Mouse (Mus musculus): Measurements from ENCODE around the gene Fam228a. TPM values are rescaled to one million over a fixed set of nuclear protein-coding genes. Genes with fewer than 3 reads are reported as not detected.
"Not testable (repeated sequence)": the region's sequence is repeated elsewhere in the genome, so short reads cannot be mapped to it uniquely, and the experiment has no call there.

The Fam228a gene
- polyA plus RNA-seq, 1 experiment from 2014 or later: 0.73 TPM

DNA sequence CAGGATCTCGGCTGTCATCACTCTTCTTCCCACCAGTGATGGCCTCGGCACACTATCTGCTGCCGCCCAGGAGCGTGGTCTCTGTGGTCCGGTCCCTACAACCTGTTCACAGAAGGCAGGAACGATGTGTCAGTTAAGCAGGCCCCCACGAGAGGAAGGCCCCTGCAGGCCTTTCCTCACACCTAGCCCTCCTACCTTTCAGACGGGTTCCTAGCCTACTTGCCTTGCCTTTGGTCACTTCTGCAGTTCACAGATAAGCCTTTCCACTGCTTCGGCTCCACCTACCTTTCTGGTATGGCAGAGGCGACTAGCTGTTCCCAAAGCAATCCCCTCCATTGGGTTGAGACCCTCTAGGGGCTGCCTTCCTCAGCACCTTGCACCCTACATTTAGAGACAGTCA, 22.6 kb downstream of the Fam228a start:
- ATAC-seq (ENCODE audit: insufficient number of reproducible peaks, insufficient read depth, low FRiP score, low TSS enrichment, low read depth): no peak
- Histone ChIP-seq H3K4me2 (no peak overlapping the region), H3K9me3 (no peaks in the 10 kb centered on the region), H3K4me3 (replicated peaks) (no peak overlapping the region), H3K36me3 (peaks cover 26% of the 10 kb centered on the region), H3K4me1 (replicated peaks) (0 out of 2 replicates have a peak, but pooled peaks cover 4% of the 10 kb centered on the region), H3K9ac (replicated peaks) (no peak overlapping the region), H3K27me3 (no peaks in the 10 kb centered on the region), H3K27ac (no peak overlapping the region)
- 83% methylated on average over 10 of the region's 10 CpGs for WGBS

- 0 out of 2 replicates have a peak, but pooled peaks cover 4% of the 10 kb centered on the region for H3K4me1 ChIP-seq (replicated peaks)
- no peak overlapping the region for H3K9ac ChIP-seq (replicated peaks)
- no peak overlapping the region for H3K4me3 ChIP-seq (replicated peaks)
- H3K36me3 ChIP-seq: peaks cover 46% of the 10 kb centered on the region
- H3K4me2 ChIP-seq: no peak overlapping the region
- no peak overlapping the region for H3K27ac ChIP-seq
- no peaks in the 10 kb centered on the region for H3K27me3 ChIP-seq
- 65% methylated on average over 4 of the region's 4 CpGs for WGBS
- H3K9me3 ChIP-seq: no peaks in the 10 kb centered on the region
- no peak for ATAC-seq (ENCODE audit: insufficient number of reproducible peaks, insufficient read depth, low FRiP score, low TSS enrichment, low read depth)
Observed at GRCm38 (mm10) chr12:4713361-4713760, 24.9 kb downstream of the Fam228a start.

DNA sequence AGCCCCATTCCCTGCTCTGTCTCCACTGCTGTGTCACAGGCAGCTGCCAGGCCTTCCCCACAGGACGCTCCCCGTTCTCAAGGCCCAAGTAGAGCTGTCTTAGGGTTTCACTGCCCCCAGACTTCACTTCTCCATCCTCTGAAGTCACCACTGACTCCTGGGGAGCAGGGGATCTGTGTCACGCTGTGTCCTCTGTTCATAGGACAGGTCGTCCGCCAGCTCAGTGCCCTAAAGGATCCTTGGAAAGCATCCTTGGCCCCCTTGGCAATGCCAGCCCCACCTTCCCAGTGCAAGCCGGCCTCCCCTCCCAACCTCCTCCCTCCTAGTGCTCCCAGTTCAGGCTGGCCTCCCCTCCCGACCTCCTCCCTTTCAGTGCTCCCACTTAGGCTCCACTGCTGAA, 28.3 kb downstream of the Fam228a start:
- ATAC-seq (ENCODE audit: insufficient number of reproducible peaks, insufficient read depth, low FRiP score, low TSS enrichment, low read depth): no peak
- no peak overlapping the region for H3K9ac ChIP-seq (replicated peaks)
- no peak overlapping the region for H3K27ac ChIP-seq
- H3K4me1 ChIP-seq (replicated peaks): no peaks in the 10 kb centered on the region; the same call in 1 of the 2 replicates
- no peak overlapping the region for H3K4me3 ChIP-seq (replicated peaks)
- H3K9me3 ChIP-seq: no peaks in the 10 kb centered on the region
- no peak overlapping the region for H3K4me2 ChIP-seq
- H3K36me3 ChIP-seq: peaks cover 62% of the 10 kb centered on the region
- 82% methylated on average over 7 of the region's 7 CpGs for WGBS
- H3K27me3 ChIP-seq: no peaks in the 10 kb centered on the region

DNA sequence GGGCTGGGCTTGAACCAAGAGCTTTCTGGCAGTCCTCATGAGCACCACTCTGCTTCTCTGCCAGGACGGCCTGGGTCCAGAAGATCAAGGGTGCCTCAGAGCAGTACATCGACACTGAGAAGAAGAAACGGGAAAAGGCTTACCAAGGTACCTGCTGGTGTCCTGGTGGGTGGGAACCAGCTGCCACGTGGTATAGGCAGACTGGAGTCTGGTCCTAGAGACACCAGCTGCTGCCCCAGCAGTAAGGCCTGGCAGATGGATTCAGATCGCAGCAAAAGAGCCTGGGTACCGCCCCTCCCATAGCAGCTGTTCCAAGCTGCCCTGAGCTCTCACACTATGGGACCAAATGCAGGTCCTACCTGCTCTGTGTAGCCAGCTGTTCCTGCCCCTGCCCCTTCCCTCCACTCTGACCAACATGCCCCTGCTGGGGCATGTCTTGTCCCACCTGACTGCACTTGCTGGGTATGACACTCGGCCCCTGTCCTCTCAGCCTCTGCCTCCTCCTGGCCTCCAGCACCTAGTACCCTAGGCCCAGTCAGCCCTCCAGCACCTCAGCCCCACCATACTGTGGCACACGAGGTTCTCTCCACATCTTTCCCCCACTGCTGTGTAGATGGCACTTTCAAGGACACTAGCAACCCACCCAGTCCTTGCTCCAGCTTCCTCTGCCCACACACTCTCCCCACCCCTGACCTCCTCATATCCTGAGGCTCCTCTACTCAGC, 29.2 kb downstream of the Fam228a start:
- Histone ChIP-seq H3K4me2 (no peak overlapping the region), H3K9me3 (no peaks in the 10 kb centered on the region), H3K9ac (replicated peaks) (no peak overlapping the region), H3K27me3 (no peaks in the 10 kb centered on the region), H3K4me3 (replicated peaks) (no peak overlapping the region), H3K36me3 (peaks cover 62% of the 10 kb centered on the region), H3K4me1 (replicated peaks) (no peaks in the 10 kb centered on the region; the same call in 1 of the 2 replicates), H3K27ac (no peak overlapping the region)
- WGBS: 75% methylated on average over 8 of the region's 8 CpGs
- ATAC-seq (ENCODE audit: insufficient number of reproducible peaks, insufficient read depth, low FRiP score, low TSS enrichment, low read depth): no peak

DNA sequence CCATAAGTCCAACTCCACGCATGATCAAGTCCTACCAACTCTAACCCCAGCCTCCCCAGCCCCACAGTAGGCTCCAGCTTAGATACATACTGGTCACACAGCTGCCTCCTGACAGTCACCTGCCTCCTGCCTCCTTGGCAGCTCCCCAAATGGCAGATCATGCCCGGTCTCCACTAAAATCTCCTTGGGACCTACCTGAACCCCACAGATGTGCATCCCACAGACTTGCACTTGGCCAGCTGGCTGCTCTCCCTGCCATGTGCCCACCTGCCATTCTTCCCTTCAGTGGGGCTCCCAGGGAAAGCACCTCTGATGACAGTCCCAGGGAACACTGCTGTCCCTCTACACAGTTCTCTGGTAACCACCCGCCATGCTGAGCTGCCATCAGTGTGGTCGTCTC, 29.9 kb downstream of the Fam228a start:
- Histone ChIP-seq H3K27me3 (no peaks in the 10 kb centered on the region), H3K9ac (replicated peaks) (no peak overlapping the region), H3K9me3 (no peaks in the 10 kb centered on the region), H3K27ac (no peak overlapping the region), H3K4me3 (replicated peaks) (no peak overlapping the region), H3K36me3 (peaks cover 60% of the 10 kb centered on the region), H3K4me1 (replicated peaks) (no peaks in the 10 kb centered on the region; the same call in 1 of the 2 replicates), H3K4me2 (no peak overlapping the region)
- WGBS: 83% methylated on average over 4 of the region's 4 CpGs
- ATAC-seq (ENCODE audit: insufficient number of reproducible peaks, insufficient read depth, low FRiP score, low TSS enrichment, low read depth): no peak

GRCm38 (mm10) chr12:4707488-4708017, 30.7 kb downstream of the Fam228a start:
- ATAC-seq (ENCODE audit: insufficient number of reproducible peaks, insufficient read depth, low FRiP score, low TSS enrichment, low read depth): no peak
- 81% methylated on average over 14 of the region's 14 CpGs for WGBS
- no peaks in the 10 kb centered on the region; the same call in 1 of the 2 replicates for H3K4me1 ChIP-seq (replicated peaks)

GRCm38 (mm10) chr12:4706901-4707300, 31.3 kb downstream of the Fam228a start:
- H3K9me3 ChIP-seq: no peaks in the 10 kb centered on the region
- H3K9ac ChIP-seq (replicated peaks): no peak overlapping the region
- WGBS: 83% methylated on average over 10 of the region's 10 CpGs
- H3K4me3 ChIP-seq (replicated peaks): no peak overlapping the region
- H3K27ac ChIP-seq: no peak overlapping the region
- peaks cover 46% of the 10 kb centered on the region for H3K36me3 ChIP-seq
- no peaks in the 10 kb centered on the region for H3K27me3 ChIP-seq
- no peaks in the 10 kb centered on the region; the same call in 1 of the 2 replicates for H3K4me1 ChIP-seq (replicated peaks)
- no peak for ATAC-seq (ENCODE audit: insufficient number of reproducible peaks, insufficient read depth, low FRiP score, low TSS enrichment, low read depth)
- H3K4me2 ChIP-seq: no peak overlapping the region

More at GRCm38 (mm10) chr12:4707488-4708017, 30.7 kb downstream of the Fam228a start:
- peaks cover 53% of the 10 kb centered on the region for H3K36me3 ChIP-seq
- H3K27me3 ChIP-seq: no peaks in the 10 kb centered on the region
- H3K9me3 ChIP-seq: no peaks in the 10 kb centered on the region
- no peak overlapping the region for H3K4me2 ChIP-seq
- H3K9ac ChIP-seq (replicated peaks): no peak overlapping the region
- no peak overlapping the region for H3K4me3 ChIP-seq (replicated peaks)
- no peak overlapping the region for H3K27ac ChIP-seq

DNA sequence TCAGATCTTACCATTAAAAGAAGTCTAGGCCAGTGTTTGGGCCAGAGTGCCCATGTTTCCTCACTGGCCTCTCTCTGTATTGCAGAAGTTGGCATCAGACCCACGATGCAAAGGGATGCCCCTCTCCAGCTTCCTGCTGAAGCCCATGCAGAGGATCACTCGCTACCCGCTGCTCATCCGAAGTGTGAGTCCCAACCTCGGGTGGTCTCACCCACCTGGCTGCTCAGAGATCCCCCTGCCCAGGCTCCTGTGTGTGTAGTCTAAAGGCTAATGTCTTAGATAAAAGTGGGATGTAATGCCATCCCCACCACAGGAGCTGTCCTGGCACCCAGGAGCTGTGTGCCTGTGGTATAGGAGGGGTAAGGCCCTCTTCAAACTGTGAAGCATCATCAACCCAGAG, 32.1 kb downstream of the Fam228a start:
- Histone ChIP-seq H3K4me1 (replicated peaks) (no peaks in the 10 kb centered on the region; the same call in 1 of the 2 replicates), H3K27me3 (no peaks in the 10 kb centered on the region), H3K4me3 (replicated peaks) (no peak overlapping the region), H3K9me3 (no peaks in the 10 kb centered on the region), H3K9ac (replicated peaks) (no peak overlapping the region), H3K4me2 (no peak overlapping the region), H3K27ac (no peak overlapping the region), H3K36me3 (peaks cover 48% of the 10 kb centered on the region)
- WGBS: 89% methylated on average over 5 of the region's 5 CpGs
- no peak for ATAC-seq (ENCODE audit: insufficient number of reproducible peaks, insufficient read depth, low FRiP score, low TSS enrichment, low read depth)

DNA sequence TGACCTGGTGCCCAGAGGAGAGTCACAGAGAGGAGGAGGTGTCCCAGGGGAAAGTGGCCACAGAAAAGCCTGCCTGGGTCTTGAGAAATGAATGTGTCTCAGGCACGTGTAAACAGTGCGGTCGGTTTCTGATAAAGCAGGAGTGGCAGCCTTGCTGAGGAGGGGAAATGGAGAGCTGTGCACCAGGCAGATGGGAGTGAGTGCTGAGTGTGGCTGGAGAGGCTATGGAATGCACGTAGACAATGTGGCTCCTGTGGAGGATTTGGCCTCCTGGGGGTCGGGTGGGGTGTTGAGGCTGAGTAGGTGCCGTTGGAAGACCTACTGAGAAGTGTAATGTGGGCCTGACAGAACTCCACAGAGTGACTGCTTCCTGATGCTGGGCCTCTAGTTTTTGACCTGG, 32.6 kb downstream of the Fam228a start:
- not testable (repeated sequence) for H3K4me3 ChIP-seq (replicated peaks); H3K9me3 ChIP-seq; ATAC-seq (ENCODE audit: insufficient number of reproducible peaks, insufficient read depth, low FRiP score, low TSS enrichment, low read depth); H3K9ac ChIP-seq (replicated peaks); H3K4me2 ChIP-seq; H3K27ac ChIP-seq; H3K4me1 ChIP-seq (replicated peaks); H3K27me3 ChIP-seq
- 79% methylated on average over 6 of the region's 6 CpGs for WGBS
- H3K36me3 ChIP-seq: peaks cover 51% of the 10 kb centered on the region

GRCm38 (mm10) chr12:4694534-4694933, 43.7 kb downstream of the Fam228a start:
- no peak overlapping the region for H3K9ac ChIP-seq (replicated peaks)
- H3K4me2 ChIP-seq: no peak overlapping the region
- no peaks in the 10 kb centered on the region for H3K9me3 ChIP-seq
- 90% methylated on average over 1 of the region's 1 CpGs for WGBS
- H3K36me3 ChIP-seq: peaks cover 14% of the 10 kb centered on the region; the same call in 1 of the 2 replicates
- H3K4me1 ChIP-seq (replicated peaks): no peaks in the 10 kb centered on the region
- no peak overlapping the region for H3K27ac ChIP-seq
- H3K27me3 ChIP-seq: no peaks in the 10 kb centered on the region
- ATAC-seq (ENCODE audit: insufficient number of reproducible peaks, insufficient read depth, low FRiP score, low TSS enrichment, low read depth): no peak
- no peak overlapping the region for H3K4me3 ChIP-seq (replicated peaks)

DNA sequence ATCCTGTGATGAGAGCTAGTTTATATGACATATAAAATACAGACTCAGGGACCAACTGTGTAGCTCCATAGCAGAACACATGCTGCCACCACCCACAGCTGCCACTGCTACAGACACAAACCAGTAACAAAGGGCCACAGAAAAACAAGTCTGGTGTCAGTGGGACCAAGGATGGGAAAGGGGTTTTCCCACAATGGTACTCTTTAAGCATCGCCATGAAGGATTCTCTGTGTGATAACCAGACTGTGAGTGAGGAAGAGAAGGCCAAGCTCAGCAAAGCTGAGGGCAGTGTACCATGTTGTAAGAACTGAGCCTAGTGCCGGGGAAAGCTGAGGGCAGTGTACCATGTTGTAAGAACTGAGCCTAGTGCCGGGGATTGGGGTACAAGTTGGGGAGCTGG, 47.0 kb downstream of the Fam228a start:
- H3K9me3 ChIP-seq: no peaks in the 10 kb centered on the region
- no peak for ATAC-seq (ENCODE audit: insufficient number of reproducible peaks, insufficient read depth, low FRiP score, low TSS enrichment, low read depth)

More for the DNA sequence above, 47.0 kb downstream of the Fam228a start:
- Histone ChIP-seq H3K27ac (no peak overlapping the region), H3K4me3 (replicated peaks) (no peak overlapping the region), H3K4me2 (no peak overlapping the region), H3K4me1 (replicated peaks) (no peaks in the 10 kb centered on the region), H3K36me3 (no peaks in the 10 kb centered on the region), H3K27me3 (no peaks in the 10 kb centered on the region), H3K9ac (replicated peaks) (no peak overlapping the region)
- 91% methylated on average over 3 of the region's 3 CpGs for WGBS

Measured in limb, embryonic 12.5 days (tissue).